Mouse (Mus musculus): Measurements from ENCODE around the gene Lbhd1. TPM values are rescaled to one million over a fixed set of nuclear protein-coding genes. Genes with fewer than 3 reads are reported as not detected.

Gene Lbhd1
- polyA plus RNA-seq, 1 experiment from 2014 or later: 47.2 TPM

- under 1% methylated on average over 53 of the region's 53 CpGs for WGBS
- Histone ChIP-seq H3K9ac (ENCODE audit: low read length) (peak within 1 kb of the TSS; percentile 83), H3K4me2 (replicated peaks; ENCODE audit: low read depth) (peak within 1 kb of the TSS; percentile 87), H3K4me3 (ENCODE audit: low read depth, low read length) (peak within 1 kb of the TSS; percentile 82), H3K4me1 (replicated peaks; ENCODE audit: control insufficient read depth, insufficient read depth) (0 out of 2 replicates have a peak, but pooled peaks cover 3% of the 10 kb centered on the region), H3K27ac (replicated peaks) (peak within 1 kb of the TSS; percentile 89), H3K9me3 (ENCODE audit: control insufficient read depth, low read length) (no peaks in the 10 kb centered on the region), H3K27me3 (ENCODE audit: control insufficient read depth, insufficient read depth, low read length) (no peaks in the 10 kb centered on the region), H3K36me3 (ENCODE audit: control insufficient read depth, insufficient read depth, low read length) (peaks cover 8% of the 10 kb centered on the region; the same call in 1 of the 2 replicates)
- ATAC-seq (ENCODE audit: low FRiP score, low TSS enrichment): peak; percentile 99
- TF ChIP-seq EP300 (optimal IDR thresholded peaks at IDR 0.05) (peak; percentile 42), CTCF (IDR thresholded peaks at IDR 0.05; ENCODE audit: low read depth) (peak; percentile 12; the same call in 1 of the 2 replicates)
- peak; percentile 98 for DNase-seq (ENCODE audit: low spot score)
These were observed 14.4 kb downstream of the Lbhd1 start, which contains the start of gene Ganab for GRCm38 (mm10) chr19:8897865-8898495. Gene Ganab, plus strand, starts transcription at chr19:8898071.

GRCm38 (mm10) chr19:8898576-8898975 lies 15.0 kb downstream of the Lbhd1 start:
- H3K9ac ChIP-seq (ENCODE audit: low read length): peak overlapping the region; percentile 83
- DNase-seq (ENCODE audit: low spot score): no peak
- 3% methylated on average over 13 of the region's 13 CpGs for WGBS

GRCm38 (mm10) chr19:8899079-8899478 lies 15.5 kb downstream of the Lbhd1 start:
- H3K27me3 ChIP-seq (ENCODE audit: control insufficient read depth, insufficient read depth, low read length): no peaks in the 10 kb centered on the region
- H3K4me1 ChIP-seq (replicated peaks; ENCODE audit: control insufficient read depth, insufficient read depth): 0 out of 2 replicates have a peak, but pooled peaks cover 3% of the 10 kb centered on the region
- DNase-seq (ENCODE audit: low spot score) (no peak), ATAC-seq (ENCODE audit: low FRiP score, low TSS enrichment) (no peak)
- WGBS: 26% methylated on average over 3 of the region's 3 CpGs
- no peak overlapping the region for H3K27ac ChIP-seq (replicated peaks)
- peak overlapping the region; percentile 82 for H3K4me3 ChIP-seq (ENCODE audit: low read depth, low read length)
- H3K4me2 ChIP-seq (replicated peaks; ENCODE audit: low read depth): peak overlapping the region; percentile 87
- peaks cover 11% of the 10 kb centered on the region; the same call in 1 of the 2 replicates for H3K36me3 ChIP-seq (ENCODE audit: control insufficient read depth, insufficient read depth, low read length)
- TF ChIP-seq EP300 (optimal IDR thresholded peaks at IDR 0.05) (no peak), CTCF (IDR thresholded peaks at IDR 0.05; ENCODE audit: low read depth) (no peak)
- peak overlapping the region; percentile 83 for H3K9ac ChIP-seq (ENCODE audit: low read length)
- H3K9me3 ChIP-seq (ENCODE audit: control insufficient read depth, low read length): no peaks in the 10 kb centered on the region

More at GRCm38 (mm10) chr19:8898576-8898975, 15.0 kb downstream of the Lbhd1 start:
- ATAC-seq (ENCODE audit: low FRiP score, low TSS enrichment): no peak
- Histone ChIP-seq H3K27ac (replicated peaks) (peak overlapping the region; percentile 83), H3K4me2 (replicated peaks; ENCODE audit: low read depth) (peak overlapping the region; percentile 87), H3K9me3 (ENCODE audit: control insufficient read depth, low read length) (no peaks in the 10 kb centered on the region), H3K4me1 (replicated peaks; ENCODE audit: control insufficient read depth, insufficient read depth) (0 out of 2 replicates have a peak, but pooled peaks cover 3% of the 10 kb centered on the region), H3K4me3 (ENCODE audit: low read depth, low read length) (peak overlapping the region; percentile 82), H3K27me3 (ENCODE audit: control insufficient read depth, insufficient read depth, low read length) (no peaks in the 10 kb centered on the region), H3K36me3 (ENCODE audit: control insufficient read depth, insufficient read depth, low read length) (peaks cover 11% of the 10 kb centered on the region; the same call in 1 of the 2 replicates)
- TF ChIP-seq EP300 (optimal IDR thresholded peaks at IDR 0.05) (no peak), CTCF (IDR thresholded peaks at IDR 0.05; ENCODE audit: low read depth) (no peak)

- Histone ChIP-seq H3K4me3 (ENCODE audit: low read depth, low read length) (no peak overlapping the region), H3K9ac (ENCODE audit: low read length) (no peak overlapping the region), H3K36me3 (ENCODE audit: control insufficient read depth, insufficient read depth, low read length) (peaks cover 20% of the 10 kb centered on the region), H3K4me2 (replicated peaks; ENCODE audit: low read depth) (no peak overlapping the region), H3K27me3 (ENCODE audit: control insufficient read depth, insufficient read depth, low read length) (no peaks in the 10 kb centered on the region), H3K4me1 (replicated peaks; ENCODE audit: control insufficient read depth, insufficient read depth) (no peaks in the 10 kb centered on the region), H3K9me3 (ENCODE audit: control insufficient read depth, low read length) (no peaks in the 10 kb centered on the region), H3K27ac (replicated peaks) (no peak overlapping the region)
- 91% methylated on average over 5 of the region's 5 CpGs for WGBS
- DNase-seq (ENCODE audit: low spot score) (no peak), ATAC-seq (ENCODE audit: low FRiP score, low TSS enrichment) (no peak)
- TF ChIP-seq EP300 (optimal IDR thresholded peaks at IDR 0.05) (no peak), CTCF (IDR thresholded peaks at IDR 0.05; ENCODE audit: low read depth) (no peak)
These were observed 19.9 kb downstream of the Lbhd1 start for GRCm38 (mm10) chr19:8903412-8903811.

GRCm38 (mm10) chr19:8908531-8908930 lies 25.0 kb downstream of the Lbhd1 start:
- H3K9ac ChIP-seq (ENCODE audit: low read length): no peak overlapping the region
- H3K9me3 ChIP-seq (ENCODE audit: control insufficient read depth, low read length): no peaks in the 10 kb centered on the region
- peaks cover 52% of the 10 kb centered on the region for H3K36me3 ChIP-seq (ENCODE audit: control insufficient read depth, insufficient read depth, low read length)
- no peak overlapping the region for H3K4me3 ChIP-seq (ENCODE audit: low read depth, low read length)
- no peak for TF ChIP-seq CTCF (IDR thresholded peaks at IDR 0.05; ENCODE audit: low read depth)
- TF ChIP-seq EP300 (optimal IDR thresholded peaks at IDR 0.05): no peak
- H3K27me3 ChIP-seq (ENCODE audit: control insufficient read depth, insufficient read depth, low read length): no peaks in the 10 kb centered on the region
- no peak for DNase-seq (ENCODE audit: low spot score)
- H3K4me1 ChIP-seq (replicated peaks; ENCODE audit: control insufficient read depth, insufficient read depth): no peaks in the 10 kb centered on the region
- no peak overlapping the region for H3K27ac ChIP-seq (replicated peaks)
- WGBS: 93% methylated on average over 6 of the region's 6 CpGs
- no peak for ATAC-seq (ENCODE audit: low FRiP score, low TSS enrichment)
- no peak overlapping the region for H3K4me2 ChIP-seq (replicated peaks; ENCODE audit: low read depth)

- Histone ChIP-seq H3K4me1 (replicated peaks; ENCODE audit: control insufficient read depth, insufficient read depth) (no peaks in the 10 kb centered on the region), H3K9ac (ENCODE audit: low read length) (no peak overlapping the region), H3K4me2 (replicated peaks; ENCODE audit: low read depth) (no peak overlapping the region), H3K9me3 (ENCODE audit: control insufficient read depth, low read length) (no peaks in the 10 kb centered on the region), H3K4me3 (ENCODE audit: low read depth, low read length) (no peak overlapping the region), H3K27ac (replicated peaks) (no peak overlapping the region), H3K27me3 (ENCODE audit: control insufficient read depth, insufficient read depth, low read length) (no peaks in the 10 kb centered on the region), H3K36me3 (ENCODE audit: control insufficient read depth, insufficient read depth, low read length) (peaks cover 74% of the 10 kb centered on the region)
- ATAC-seq (ENCODE audit: low FRiP score, low TSS enrichment): no peak
- no peak for TF ChIP-seq CTCF (IDR thresholded peaks at IDR 0.05; ENCODE audit: low read depth)
- DNase-seq (ENCODE audit: low spot score): no peak
- 94% methylated on average over 5 of the region's 5 CpGs for WGBS
These were observed 28.3 kb downstream of the Lbhd1 start for GRCm38 (mm10) chr19:8911810-8912209.
